Mouse (Mus musculus) heart, postnatal 0 days (tissue): ENCODE data around the gene Ptpn9. TPM values are rescaled to one million over a fixed set of nuclear protein-coding genes. Genes with fewer than 3 reads are reported as not detected.
"Not testable (repeated sequence)": the region's sequence is repeated elsewhere in the genome, so short reads cannot be mapped to it uniquely, and the experiment has no call there.

ENCODE experiments used
- ATAC-seq: fragments of 200-750 bp; cut with Nextera tagmentation; 2 replicates; pipeline ENCODE4 v1.8.0; 2017; ENCODE audit warnings: low read depth, moderate number of reproducible peaks, moderate library complexity; ENCODE audit not compliant: insufficient read depth
- DNase-seq: peaks from one replicate; pipeline ENCODE4 v3.0.0-alpha.2; 2016; ENCODE audit warnings: low spot score
- H3K27ac ChIP-seq: fragments of 300-500 bp; sonication (generic); 2 replicates; pipeline ENCODE4 v1.5.1; 2014; ENCODE audit warnings: low read depth, mild to moderate bottlenecking
- H3K27me3 ChIP-seq: fragments of 300-500 bp; sonication (generic); 2 replicates; pipeline ENCODE4 v1.6.1; 2014; ENCODE audit warnings: low read length, mixed read lengths; ENCODE audit not compliant: control insufficient read depth, insufficient read depth
- H3K36me3 ChIP-seq: fragments of 300-500 bp; sonication (generic); replicated peaks from 2 replicates; pipeline ENCODE4 v1.6.1; 2014; ENCODE audit warnings: low read length, mixed read lengths; ENCODE audit not compliant: control insufficient read depth, insufficient read depth
- H3K4me1 ChIP-seq: fragments of 300-500 bp; sonication (generic); 2 replicates; pipeline ENCODE4 v1.6.1; 2014; ENCODE audit warnings: antibody characterized with exemption; ENCODE audit not compliant: control insufficient read depth, insufficient read depth
- H3K4me2 ChIP-seq: fragments of 300-500 bp; sonication (generic); 2 replicates; pipeline ENCODE4 v1.6.1; 2014; ENCODE audit warnings: low read depth, mild to moderate bottlenecking, low read length, moderate library complexity
- H3K4me3 ChIP-seq: fragments of 300-500 bp; sonication (generic); 2 replicates; pipeline ENCODE4 v1.5.1; 2014; ENCODE audit warnings: low read depth, low read length
- H3K9ac ChIP-seq: fragments of 300-500 bp; sonication (generic); replicated peaks from 2 replicates; pipeline ENCODE4 v1.6.1; 2014; ENCODE audit warnings: low read depth, low read length, mixed read lengths
- H3K9me3 ChIP-seq: fragments of 300-500 bp; sonication (generic); replicated peaks from 2 replicates; pipeline ENCODE4 v1.6.1; 2016; ENCODE audit warnings: low read length; ENCODE audit not compliant: control insufficient read depth
- CTCF ChIP-seq: IDR thresholded peaks from 2 replicates; pipeline ENCODE4 v1.5.1; 2016; ENCODE audit warnings: antibody characterized with exemption, control low read depth, low read depth
- EP300 ChIP-seq: IDR thresholded peaks from 2 replicates; pipeline ENCODE4 v1.6.1; 2016; ENCODE audit warnings: antibody characterized with exemption, low read depth
- WGBS: fragments of 180-500 bp; shearing (Covaris S2); extraction: QIAGEN DNeasy Blood & Tissue Kit; methylation state at CpG from one replicate; pipeline ENCODE4 v1.1.7; 2014; 5-methylcytosine and 5-hydroxymethylcytosine counted together
- polyA plus RNA-seq: library from polyadenylated mRNA; unstranded; fragments of >200 nt; fragmentation: Nextera tagmentation; extraction: Ambion mirVana; gene quantifications from 2 replicates; pipeline ENCODE4 v1.2.1, GENCODE M21; 2015
- total RNA-seq: library from RNA; depleted of rRNA; stranded (reverse); fragments of >200 nt; gene quantifications from 2 replicates; pipeline ENCODE4 v1.2.3, GENCODE M21; 2014; ENCODE audit warnings: low replicate concordance

Ptpn9 gene
- total and polyA plus RNA-seq, 2 experiments from 2014 or later = 8.9 to 22.2 TPM

- Histone ChIP-seq H3K4me3 (no peak overlapping the region), H3K9me3 (no peaks in the 10 kb centered on the region), H3K27ac (no peak overlapping the region), H3K4me1 (no peaks in the 10 kb centered on the region), H3K27me3 (no peaks in the 10 kb centered on the region), H3K36me3 (peaks cover 15% of the 10 kb centered on the region; the same call in 1 of the 2 replicates), H3K4me2 (no peak overlapping the region), H3K9ac (no peak overlapping the region)
- DNase-seq (no peak), ATAC-seq (no peak)
- WGBS = 72% methylated on average over 3 of the region's 3 CpGs
- TF ChIP-seq EP300 = no peak
- TF ChIP-seq CTCF = no peak
These were observed 19.5 kb upstream of the Ptpn9 start for GRCm38 (mm10) chr9:56975199-56975598.

- H3K9ac ChIP-seq = no peak overlapping the region
- no peaks in the 10 kb centered on the region for H3K27me3 ChIP-seq
- no peaks in the 10 kb centered on the region for H3K4me1 ChIP-seq
- DNase-seq (no peak), ATAC-seq (no peak)
- H3K4me3 ChIP-seq = no peak overlapping the region
- H3K36me3 ChIP-seq = peaks cover 17% of the 10 kb centered on the region; the same call in 1 of the 2 replicates
- TF ChIP-seq CTCF = no peak
- H3K9me3 ChIP-seq = no peaks in the 10 kb centered on the region
- WGBS = 91% methylated on average over 6 of the region's 6 CpGs
- H3K27ac ChIP-seq = no peak overlapping the region
- no peak overlapping the region for H3K4me2 ChIP-seq
These were observed 14.5 kb upstream of the Ptpn9 start for GRCm38 (mm10) chr9:56980186-56980585.

GRCm38 (mm10) chr9:56981502-56981901 is 13.2 kb upstream of the Ptpn9 start:
- no peak overlapping the region for H3K4me3 ChIP-seq
- no peak overlapping the region for H3K27ac ChIP-seq
- no peaks in the 10 kb centered on the region for H3K4me1 ChIP-seq
- no peak for TF ChIP-seq EP300
- DNase-seq (no peak), ATAC-seq (no peak)
- WGBS = 56% methylated on average over 1 of the region's 1 CpGs
- no peaks in the 10 kb centered on the region for H3K9me3 ChIP-seq
- H3K9ac ChIP-seq = no peak overlapping the region
- peaks cover 17% of the 10 kb centered on the region; the same call in 1 of the 2 replicates for H3K36me3 ChIP-seq
- no peak overlapping the region for H3K4me2 ChIP-seq
- H3K27me3 ChIP-seq = no peaks in the 10 kb centered on the region

GRCm38 (mm10) chr9:56995198-56996027 is 690 bp downstream of the Ptpn9 start:
- Histone ChIP-seq H3K27ac (peak overlapping the region; percentile 87), H3K4me1 (peaks cover 17% of the 10 kb centered on the region; the same call in 1 of the 2 replicates), H3K27me3 (no peaks in the 10 kb centered on the region), H3K4me3 (peak overlapping the region; percentile 59), H3K4me2 (peak overlapping the region; percentile 85), H3K9ac (peak overlapping the region; percentile 85), H3K9me3 (no peaks in the 10 kb centered on the region), H3K36me3 (no peaks in the 10 kb centered on the region)
- WGBS = 0% methylated on average over 73 of the region's 80 CpGs
- ATAC-seq (peak; percentile 61), DNase-seq (peak; percentile 39)
- TF ChIP-seq EP300 (no peak), CTCF (no peak)

- Histone ChIP-seq H3K36me3 (no peaks in the 10 kb centered on the region), H3K9ac (peak overlapping the region; percentile 85), H3K27me3 (no peaks in the 10 kb centered on the region), H3K9me3 (no peaks in the 10 kb centered on the region), H3K4me3 (peak overlapping the region; percentile 59), H3K4me1 (peaks cover 17% of the 10 kb centered on the region; the same call in 1 of the 2 replicates), H3K27ac (peak overlapping the region; percentile 87), H3K4me2 (peak overlapping the region; percentile 85)
- ATAC-seq (no peak), DNase-seq (peak; percentile 50)
- TF ChIP-seq CTCF = no peak
- no peak for TF ChIP-seq EP300
- WGBS = 0% methylated on average over 5 of the region's 5 CpGs
These were observed 1.3 kb downstream of the Ptpn9 start for GRCm38 (mm10) chr9:56996028-56996346.

GRCm38 (mm10) chr9:56997206-56997605 is 2.5 kb downstream of the Ptpn9 start:
- not testable (repeated sequence) for H3K9ac ChIP-seq, H3K4me2 ChIP-seq, H3K27ac ChIP-seq, DNase-seq, H3K9me3 ChIP-seq, H3K36me3 ChIP-seq, ATAC-seq, H3K27me3 ChIP-seq, H3K4me3 ChIP-seq
- H3K4me1 ChIP-seq = peaks cover 17% of the 10 kb centered on the region; the same call in 1 of the 2 replicates
- WGBS = 95% methylated on average over 1 of the region's 1 CpGs
